17 mouse cellular contexts compared by ENCODE assay signal in genomic region chr17:13819342-13819741, GRCm38 (mm10). TPM values are rescaled to one million over a fixed set of nuclear protein-coding genes. Genes with fewer than 3 reads are reported as not detected.
"Had no signal": no experiment of that assay in that cellular context is flagged by ENCODE, and none has a peak within 500 bp of the region (broad histone marks: within the 10 kb centered on the region; RNA-seq: fewer than 3 reads in every experiment).

No protein-coding gene starts in this region.

- H3K4me1 ChIP-seq: neural tube, embryonic 13.5 days; neural tube, embryonic 15.5 days; stomach, embryonic 15.5 days had no signal

- H3K36me3 ChIP-seq: stomach, embryonic 15.5 days had no signal

- DNase-seq: retina, postnatal 1 day; right cerebral cortex, adult 18-20 months; right cerebral cortex, postnatal 14 days; right cerebral cortex, postnatal 25 days; right cerebral cortex, postnatal 4 days; spleen, adult 18-20 months; thymus, adult 18-20 months; thymus, adult 2 months; thymus, postnatal 14 days; thymus, postnatal 25 days; thymus, postnatal 36 days; thymus, postnatal 4 days had no signal

- H3K4me3 ChIP-seq: neural tube, embryonic 13.5 days; neural tube, embryonic 15.5 days; stomach, embryonic 15.5 days had no signal

- H3K4me2 ChIP-seq: neural tube, embryonic 13.5 days; neural tube, embryonic 15.5 days; stomach, embryonic 15.5 days had no signal

- H3K9ac ChIP-seq: neural tube, embryonic 13.5 days; neural tube, embryonic 15.5 days; stomach, embryonic 15.5 days had no signal

- H3K27me3 ChIP-seq: neural tube, embryonic 13.5 days; neural tube, embryonic 15.5 days; stomach, embryonic 15.5 days had no signal

- H3K27ac ChIP-seq: neural tube, embryonic 13.5 days; neural tube, embryonic 15.5 days; stomach, embryonic 15.5 days; stomach, postnatal 0 days had no signal

- H3K9me3 ChIP-seq: neural tube, embryonic 13.5 days; neural tube, embryonic 15.5 days; stomach, embryonic 15.5 days had no signal

RNA-seq across cellular contexts. Expression of gene Tcte2, which starts 57.7 kb away (rescaled TPM):
- total RNA-seq: neutrophil, adult 5-6 weeks had no signal
